Mouse (Mus musculus) lung, postnatal 0 days (tissue): ENCODE results near the gene Cd200r2.

Experiments
- CTCF ChIP-seq: IDR thresholded peaks from 2 replicates; pipeline ENCODE4 v1.5.1; 2016; ENCODE audit warnings: antibody characterized with exemption, mild to moderate bottlenecking
- EP300 ChIP-seq: IDR thresholded peaks from 2 replicates; pipeline ENCODE4 v1.6.1; 2016; ENCODE audit warnings: antibody characterized with exemption, mild to moderate bottlenecking, control low read depth

- no peak for TF ChIP-seq CTCF
- no peak for TF ChIP-seq EP300
Measured at GRCm38 (mm10) chr16:44951360-44952114, 84.6 kb downstream of the Cd200r2 start.
